Mouse (Mus musculus) midbrain, embryonic 16.5 days (tissue): ENCODE measurements at regions not wholly inside any gene's neighbourhood (a gene's known extent, or its start where the extent isn't known, plus 50 kb on each side); places are given as distances from the start of the nearest gene placed in this dataset.
"Not testable (repeated sequence)": the region's sequence is repeated elsewhere in the genome, so short reads cannot be mapped to it uniquely, and the experiment has no call there.

ENCODE experiments used
- ATAC-seq: fragments of 200-750 bp; cut with Nextera tagmentation; 2 replicates; pipeline ENCODE4 v1.8.0; 2017; ENCODE audit warnings: moderate TSS enrichment
- H3K27ac ChIP-seq: fragments of 300-500 bp; sonication (generic); 2 replicates; pipeline ENCODE4 v1.5.1; 2014; ENCODE audit warnings: mild to moderate bottlenecking, low read length, mixed read lengths
- H3K27me3 ChIP-seq: fragments of 300-500 bp; sonication (generic); 2 replicates; pipeline ENCODE4 v1.6.1; 2014; ENCODE audit warnings: low read depth, low read length, mixed read lengths; ENCODE audit not compliant: control insufficient read depth, insufficient read depth
- H3K36me3 ChIP-seq: fragments of 300-500 bp; sonication (generic); 2 replicates; pipeline ENCODE4 v1.6.1; 2014; ENCODE audit warnings: mild to moderate bottlenecking, low read length, moderate library complexity, mixed read lengths; ENCODE audit not compliant: control insufficient read depth, insufficient read depth
- H3K4me1 ChIP-seq: fragments of 300-500 bp; sonication (generic); 2 replicates; pipeline ENCODE4 v1.6.1; 2014; ENCODE audit warnings: mild to moderate bottlenecking, low read length, mixed read lengths; ENCODE audit not compliant: control insufficient read depth, insufficient read depth
- H3K4me2 ChIP-seq: fragments of 300-500 bp; sonication (generic); 2 replicates; pipeline ENCODE4 v1.6.1; 2014; ENCODE audit warnings: mild to moderate bottlenecking, low read length, mixed read lengths
- H3K4me3 ChIP-seq: fragments of 300-500 bp; sonication (generic); 2 replicates; pipeline ENCODE4 v1.5.1; 2014; ENCODE audit warnings: low read depth, mild to moderate bottlenecking, low read length, moderate library complexity, mixed read lengths
- H3K9ac ChIP-seq: fragments of 300-500 bp; sonication (generic); 2 replicates; pipeline ENCODE4 v1.6.1; 2014; ENCODE audit warnings: low read depth, low read length, mixed read lengths
- H3K9me3 ChIP-seq: fragments of 300-500 bp; sonication (generic); replicated peaks from 2 replicates; pipeline ENCODE4 v1.6.1; 2014; ENCODE audit warnings: mild to moderate bottlenecking, low read length, mixed read lengths; ENCODE audit not compliant: control insufficient read depth, poor library complexity, severe bottlenecking
- WGBS: fragments of 180-500 bp; shearing (Covaris S2); extraction: QIAGEN DNeasy Blood & Tissue Kit; methylation state at CpG from one replicate; pipeline ENCODE4 v1.1.7; 2014; 5-methylcytosine and 5-hydroxymethylcytosine counted together

GRCm38 (mm10) chr9:86101360-86102086, 259.3 kb downstream of the Tpbg start:
- no peaks in the 10 kb centered on the region for H3K9me3 ChIP-seq
- no peak overlapping the region for H3K4me3 ChIP-seq
- no peak overlapping the region for H3K9ac ChIP-seq
- no peaks in the 10 kb centered on the region for H3K27me3 ChIP-seq
- no peak for ATAC-seq
- 87% methylated on average over 8 of the region's 8 CpGs for WGBS
- H3K4me1 ChIP-seq = no peaks in the 10 kb centered on the region
- H3K4me2 ChIP-seq = no peak overlapping the region
- H3K36me3 ChIP-seq = no peaks in the 10 kb centered on the region
- no peak overlapping the region for H3K27ac ChIP-seq

- H3K9me3 ChIP-seq = no peaks in the 10 kb centered on the region
- no peak overlapping the region for H3K4me2 ChIP-seq
- H3K27ac ChIP-seq = no peak overlapping the region
- no peak overlapping the region for H3K4me3 ChIP-seq
- no peaks in the 10 kb centered on the region for H3K36me3 ChIP-seq
- H3K4me1 ChIP-seq = no peaks in the 10 kb centered on the region
- 90% methylated on average over 3 of the region's 3 CpGs for WGBS
- no peak for ATAC-seq
- H3K9ac ChIP-seq = no peak overlapping the region
- H3K27me3 ChIP-seq = no peaks in the 10 kb centered on the region
Measured at GRCm38 (mm10) chr9:86103607-86104006, 261.4 kb downstream of the Tpbg start.

- Histone ChIP-seq H3K27ac (no peak overlapping the region), H3K4me1 (no peaks in the 10 kb centered on the region), H3K9me3 (no peaks in the 10 kb centered on the region), H3K4me3 (no peak overlapping the region), H3K4me2 (no peak overlapping the region), H3K27me3 (no peaks in the 10 kb centered on the region), H3K36me3 (no peaks in the 10 kb centered on the region), H3K9ac (no peak overlapping the region)
- 90% methylated on average over 3 of the region's 3 CpGs for WGBS
- no peak for ATAC-seq
Measured at GRCm38 (mm10) chr9:86104664-86105063, 262.5 kb downstream of the Tpbg start.

GRCm38 (mm10) chr9:86105851-86106250, 263.7 kb downstream of the Tpbg start:
- H3K4me3 ChIP-seq = no peak overlapping the region
- ATAC-seq = no peak
- no peak overlapping the region for H3K4me2 ChIP-seq
- H3K27me3 ChIP-seq = no peaks in the 10 kb centered on the region
- no peaks in the 10 kb centered on the region for H3K9me3 ChIP-seq
- no peak overlapping the region for H3K9ac ChIP-seq
- no peaks in the 10 kb centered on the region for H3K4me1 ChIP-seq
- no peaks in the 10 kb centered on the region for H3K36me3 ChIP-seq
- H3K27ac ChIP-seq = no peak overlapping the region
- 85% methylated on average over 3 of the region's 3 CpGs for WGBS

GRCm38 (mm10) chr9:86109906-86110305, 267.7 kb downstream of the Tpbg start:
- Histone ChIP-seq H3K4me1 (no peaks in the 10 kb centered on the region), H3K4me2 (no peak overlapping the region), H3K9me3 (no peaks in the 10 kb centered on the region), H3K27ac (no peak overlapping the region), H3K36me3 (no peaks in the 10 kb centered on the region), H3K9ac (no peak overlapping the region), H3K4me3 (no peak overlapping the region), H3K27me3 (no peaks in the 10 kb centered on the region)
- no peak for ATAC-seq
- 68% methylated on average over 1 of the region's 1 CpGs for WGBS

- no peak for ATAC-seq
- Histone ChIP-seq H3K9ac (no peak overlapping the region), H3K4me3 (no peak overlapping the region), H3K9me3 (no peaks in the 10 kb centered on the region), H3K36me3 (no peaks in the 10 kb centered on the region), H3K4me1 (no peaks in the 10 kb centered on the region), H3K27ac (no peak overlapping the region), H3K27me3 (no peaks in the 10 kb centered on the region), H3K4me2 (no peak overlapping the region)
- WGBS = 82% methylated on average over 3 of the region's 3 CpGs
Measured at GRCm38 (mm10) chr9:86119370-86119769, 277.2 kb downstream of the Tpbg start.

GRCm38 (mm10) chr9:86135617-86136016, 293.4 kb downstream of the Tpbg start:
- H3K9ac ChIP-seq, H3K4me2 ChIP-seq, H3K36me3 ChIP-seq, H3K9me3 ChIP-seq, H3K27me3 ChIP-seq, H3K4me1 ChIP-seq, H3K4me3 ChIP-seq, ATAC-seq, H3K27ac ChIP-seq: not testable (repeated sequence)
- WGBS = 73% methylated on average over 1 of the region's 1 CpGs

- WGBS = 91% methylated on average over 4 of the region's 4 CpGs
- no peaks in the 10 kb centered on the region for H3K9me3 ChIP-seq
Measured at GRCm38 (mm10) chr9:86145903-86146302, 303.7 kb downstream of the Tpbg start.

DNA sequence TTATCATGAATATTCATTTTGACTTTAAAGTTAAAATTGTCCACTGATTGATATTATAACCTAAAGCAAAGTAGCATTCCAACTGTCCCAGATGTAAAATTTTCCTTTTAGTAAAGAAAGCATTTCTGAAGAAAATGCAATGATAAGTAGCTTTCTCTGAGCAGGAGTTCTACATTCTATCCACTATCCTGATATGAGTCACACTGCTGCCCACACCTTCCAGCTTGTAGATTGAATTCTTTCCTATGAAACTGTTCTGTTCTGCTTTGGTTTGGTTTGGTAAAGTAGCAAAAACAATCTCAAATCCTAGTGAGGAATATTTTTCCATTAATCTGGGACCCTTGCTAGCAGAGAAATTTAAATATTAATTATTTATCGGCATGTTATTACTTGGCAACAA, 304.4 kb downstream of the Ube2cbp start:
- H3K4me2 ChIP-seq = no peak overlapping the region
- H3K4me3 ChIP-seq = no peak overlapping the region
- H3K9ac ChIP-seq = no peak overlapping the region
- no peaks in the 10 kb centered on the region for H3K4me1 ChIP-seq
- no peaks in the 10 kb centered on the region for H3K27me3 ChIP-seq
- no peaks in the 10 kb centered on the region for H3K36me3 ChIP-seq
- H3K27ac ChIP-seq = no peak overlapping the region
- WGBS = 96% methylated on average over 1 of the region's 1 CpGs
- no peaks in the 10 kb centered on the region for H3K9me3 ChIP-seq
- ATAC-seq = no peak

More at GRCm38 (mm10) chr9:86145903-86146302, 303.7 kb downstream of the Tpbg start:
- H3K9ac ChIP-seq = no peak overlapping the region
- ATAC-seq = no peak
- no peak overlapping the region for H3K27ac ChIP-seq
- H3K4me1 ChIP-seq = no peaks in the 10 kb centered on the region
- H3K36me3 ChIP-seq = no peaks in the 10 kb centered on the region
- H3K4me2 ChIP-seq = no peak overlapping the region
- H3K4me3 ChIP-seq = no peak overlapping the region
- no peaks in the 10 kb centered on the region for H3K27me3 ChIP-seq
